Mouse (Mus musculus) megakaryocyte-erythroid progenitor cell, adult 5-6 weeks (primary cell): ENCODE measurements at regions not wholly inside any gene's neighbourhood (a gene's known extent, or its start where the extent isn't known, plus 50 kb on each side); places are given as distances from the start of the nearest gene placed in this dataset.

Experiments used
- ATAC-seq: replicated peaks from 2 replicates; pipeline ENCODE4 v1.8.0; 2016; ENCODE audit warnings: mild to moderate bottlenecking, inconsistent platforms; ENCODE audit not compliant: severe bottlenecking, poor library complexity, low FRiP score, low TSS enrichment

GRCm38 (mm10) chr2:64860113-64860512 lies 164.7 kb downstream of the Grb14 start:
- ATAC-seq: no peak

- 0 out of 2 replicates have a peak, but pooled peaks have one; percentile 59 for ATAC-seq
Measured at GRCm38 (mm10) chr2:64853918-64854317, 170.9 kb downstream of the Grb14 start.

- ATAC-seq: no peak
Measured at GRCm38 (mm10) chr2:64852913-64853312, 171.9 kb downstream of the Grb14 start.

GRCm38 (mm10) chr2:64851096-64851495 lies 173.7 kb downstream of the Grb14 start:
- no peak for ATAC-seq

- ATAC-seq: no peak
Measured at GRCm38 (mm10) chr2:64850656-64851055, 174.1 kb downstream of the Grb14 start.

GRCm38 (mm10) chr2:64824494-64824893 lies 200.3 kb downstream of the Grb14 start:
- ATAC-seq: no peak

GRCm38 (mm10) chr2:64823905-64824304 lies 200.9 kb downstream of the Grb14 start:
- no peak for ATAC-seq

GRCm38 (mm10) chr2:64823074-64823473 lies 201.7 kb downstream of the Grb14 start:
- no peak for ATAC-seq

GRCm38 (mm10) chr2:64818159-64818558 lies 206.6 kb downstream of the Grb14 start:
- ATAC-seq: no peak
